Mouse (Mus musculus) midbrain, postnatal 0 days (tissue): Measurements from ENCODE around the gene Gna15. TPM values are rescaled to one million over a fixed set of nuclear protein-coding genes. Genes with fewer than 3 reads are reported as not detected.

Experiments
- ATAC-seq: fragments of 200-750 bp; cut with Nextera tagmentation; 2 replicates; pipeline ENCODE4 v1.8.0; 2017; ENCODE audit warnings: moderate number of reproducible peaks, mild to moderate bottlenecking, moderate TSS enrichment, moderate library complexity; ENCODE audit not compliant: low FRiP score
- DNase-seq: peaks from one replicate; pipeline ENCODE4 v3.0.0-alpha.2; 2015; ENCODE audit warnings: low spot score
- H3K27ac ChIP-seq: fragments of 300-500 bp; sonication (generic); 2 replicates; pipeline ENCODE4 v1.5.1; 2014; ENCODE audit warnings: low read depth, mild to moderate bottlenecking, low read length, mixed read lengths
- H3K27me3 ChIP-seq: fragments of 300-500 bp; sonication (generic); 2 replicates; pipeline ENCODE4 v1.6.1; 2014; ENCODE audit warnings: low read length, control low read depth, mixed read lengths; ENCODE audit not compliant: insufficient read depth
- H3K36me3 ChIP-seq: fragments of 300-500 bp; sonication (generic); 2 replicates; pipeline ENCODE4 v1.6.1; 2014; ENCODE audit warnings: low read length, control low read depth, mixed read lengths; ENCODE audit not compliant: insufficient read depth
- H3K4me1 ChIP-seq: fragments of 300-500 bp; sonication (generic); 2 replicates; pipeline ENCODE4 v1.6.1; 2014; ENCODE audit warnings: mild to moderate bottlenecking, control low read depth, antibody characterized with exemption, low read length, mixed read lengths; ENCODE audit not compliant: insufficient read depth
- H3K4me2 ChIP-seq: fragments of 300-500 bp; sonication (generic); 2 replicates; pipeline ENCODE4 v1.6.1; 2014; ENCODE audit warnings: low read depth, mild to moderate bottlenecking, low read length, mixed read lengths; ENCODE audit not compliant: poor library complexity, severe bottlenecking
- H3K4me3 ChIP-seq: fragments of 300-500 bp; sonication (generic); 2 replicates; pipeline ENCODE4 v1.5.1; 2014; ENCODE audit warnings: low read depth, mild to moderate bottlenecking, low read length, moderate library complexity
- H3K9ac ChIP-seq: fragments of 300-500 bp; sonication (generic); replicated peaks from 2 replicates; pipeline ENCODE4 v1.6.1; 2014; ENCODE audit warnings: mild to moderate bottlenecking, low read length, moderate library complexity, mixed read lengths; ENCODE audit not compliant: poor library complexity, severe bottlenecking
- H3K9me3 ChIP-seq: fragments of 300-500 bp; sonication (generic); 2 replicates; pipeline ENCODE4 v1.6.1; 2016; ENCODE audit warnings: low read length, control low read depth
- CTCF ChIP-seq: IDR thresholded peaks from 2 replicates; pipeline ENCODE4 v1.5.1; 2016; ENCODE audit warnings: antibody characterized with exemption, mild to moderate bottlenecking
- WGBS: fragments of 180-500 bp; shearing (Covaris S2); extraction: QIAGEN DNeasy Blood & Tissue Kit; methylation state at CpG from one replicate; pipeline ENCODE4 v1.1.7; 2014; 5-methylcytosine and 5-hydroxymethylcytosine counted together
- polyA plus RNA-seq: library from polyadenylated mRNA; unstranded; fragments of >200 nt; fragmentation: Nextera tagmentation; extraction: Ambion mirVana; gene quantifications from 2 replicates; pipeline ENCODE4 v1.2.1, GENCODE M21; 2015
- total RNA-seq: library from RNA; depleted of rRNA; stranded (reverse); fragments of >200 nt; gene quantifications from 2 replicates; pipeline ENCODE4 v1.2.3, GENCODE M21; 2014

The Gna15 gene
- total and polyA plus RNA-seq, 2 experiments from 2014 or later, result 1.2 to 2.1 TPM

DNA sequence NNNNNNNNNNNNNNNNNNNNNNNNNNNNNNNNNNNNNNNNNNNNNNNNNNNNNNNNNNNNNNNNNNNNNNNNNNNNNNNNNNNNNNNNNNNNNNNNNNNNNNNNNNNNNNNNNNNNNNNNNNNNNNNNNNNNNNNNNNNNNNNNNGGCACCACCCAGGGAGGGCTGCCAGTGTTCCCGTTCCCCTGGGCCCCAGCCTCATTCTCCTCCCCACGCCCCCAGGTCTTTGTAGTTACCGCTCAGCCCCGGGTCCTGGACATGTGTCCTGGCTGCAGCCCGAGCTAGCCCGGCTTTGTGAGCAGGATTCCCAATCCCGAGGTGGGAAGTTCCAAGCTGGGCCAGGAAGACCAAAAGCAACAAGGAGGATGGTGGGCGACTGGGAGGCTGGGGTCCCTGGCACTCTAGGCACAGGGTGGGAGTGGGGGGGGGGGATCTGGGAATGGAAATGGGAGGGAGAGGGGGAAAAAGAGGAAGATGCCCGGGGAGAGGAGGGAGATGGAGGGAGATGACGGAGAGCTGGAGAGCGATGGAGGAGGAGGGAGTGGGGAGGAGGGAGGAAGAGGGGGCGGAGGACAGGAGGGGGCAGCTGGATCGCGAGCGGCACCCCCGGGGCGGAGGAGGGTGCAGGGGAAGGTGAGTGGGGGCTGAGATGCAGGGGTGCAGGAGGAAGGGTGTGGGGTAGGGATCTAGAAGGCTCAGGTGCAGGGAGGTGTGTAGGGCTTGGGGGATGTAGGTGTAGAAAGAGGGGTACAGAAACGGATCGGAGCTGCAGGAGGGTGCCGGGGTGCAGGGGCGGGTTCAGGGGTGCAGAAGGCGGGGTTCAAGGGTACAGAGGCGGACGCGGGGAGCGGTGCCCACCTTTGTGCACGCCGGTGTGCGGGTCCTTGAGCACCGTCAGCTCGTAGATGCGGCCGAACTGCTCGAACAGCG, 42.2 kb downstream of the Gna15 start:
- H3K4me1 ChIP-seq, result peaks cover 24% of the 10 kb centered on the region

DNA sequence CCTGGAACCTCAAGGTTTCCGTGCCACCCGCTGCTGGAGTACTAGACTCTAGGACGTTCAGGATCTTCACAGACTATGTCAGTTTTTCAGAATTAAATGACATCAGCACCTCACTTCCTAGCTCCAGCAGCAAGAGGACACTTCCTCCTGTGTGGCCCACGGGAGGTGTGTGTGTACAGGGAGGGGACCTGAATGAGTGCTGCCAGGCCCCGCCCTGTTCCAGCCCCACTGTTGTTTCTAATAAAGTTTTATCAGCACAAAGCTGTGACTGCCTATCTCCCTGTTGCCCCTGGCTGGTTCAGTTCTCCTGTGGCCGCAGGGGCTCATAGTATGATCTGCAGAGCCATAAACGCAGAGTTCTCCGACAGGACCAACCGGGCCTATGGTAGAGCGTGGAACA, 49.6 kb downstream of the Gna15 start:
- H3K9ac ChIP-seq, result no peak overlapping the region
- peaks cover 16% of the 10 kb centered on the region; the same call in 1 of the 2 replicates for H3K36me3 ChIP-seq
- no peaks in the 10 kb centered on the region for H3K27me3 ChIP-seq
- H3K27ac ChIP-seq, result no peak overlapping the region
- H3K4me1 ChIP-seq, result 0 out of 2 replicates have a peak, but pooled peaks cover 5% of the 10 kb centered on the region
- WGBS, result 85% methylated on average over 10 of the region's 10 CpGs
- DNase-seq (no peak), ATAC-seq (no peak)
- no peaks in the 10 kb centered on the region for H3K9me3 ChIP-seq
- H3K4me2 ChIP-seq, result peak overlapping the region; percentile 92; the same call in 1 of the 2 replicates
- TF ChIP-seq CTCF, result no peak
- H3K4me3 ChIP-seq, result no peak overlapping the region

More for the DNA sequence above, 42.2 kb downstream of the Gna15 start:
- Histone ChIP-seq H3K4me2 (peak overlapping the region; percentile 73), H3K9ac (peak overlapping the region; percentile 91), H3K36me3 (peaks cover 5% of the 10 kb centered on the region; the same call in 1 of the 2 replicates), H3K4me3 (peak overlapping the region; percentile 73), H3K27ac (peak overlapping the region; percentile 91), H3K27me3 (no peaks in the 10 kb centered on the region), H3K9me3 (no peaks in the 10 kb centered on the region)
- 2% methylated on average over 30 of the region's 35 CpGs for WGBS
- ATAC-seq, result peak; percentile 21; the same call in 1 of the 2 replicates
- peak; percentile 29 for DNase-seq
- no peak for TF ChIP-seq CTCF

DNA sequence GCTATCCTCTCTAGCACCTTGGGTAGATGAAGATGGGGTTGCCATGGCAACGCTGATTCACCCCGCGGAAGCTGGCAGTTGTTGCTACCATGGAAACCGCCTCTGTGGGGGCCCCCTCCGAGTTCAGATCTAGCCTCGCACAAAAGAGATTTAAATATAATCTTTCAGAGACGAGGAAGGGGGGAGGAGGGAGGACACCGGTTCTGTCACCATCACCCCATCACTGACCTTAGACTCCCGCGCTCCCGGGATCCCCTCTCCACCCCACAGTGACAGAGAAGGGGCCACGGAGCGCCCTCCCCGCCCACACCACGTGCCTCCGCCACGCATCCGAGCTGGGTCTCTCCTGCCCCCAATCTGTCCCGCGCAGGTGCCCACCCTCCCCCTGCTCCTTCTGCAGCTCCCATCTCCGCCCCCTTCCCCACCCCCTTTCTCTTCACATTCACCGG, 51.0 kb downstream of the Gna15 start:
- H3K4me1 ChIP-seq, result 0 out of 2 replicates have a peak, but pooled peaks cover 5% of the 10 kb centered on the region
- peak overlapping the region; percentile 85 for H3K27ac ChIP-seq
- no peak for TF ChIP-seq CTCF
- WGBS, result under 1% methylated on average over 21 of the region's 22 CpGs
- DNase-seq (peak; percentile 96), ATAC-seq (peak; percentile 76)
- peak overlapping the region; percentile 92 for H3K4me2 ChIP-seq
- H3K4me3 ChIP-seq, result peak overlapping the region; percentile 46
- H3K27me3 ChIP-seq, result no peaks in the 10 kb centered on the region
- H3K9ac ChIP-seq, result peak overlapping the region; percentile 72
- peaks cover 30% of the 10 kb centered on the region for H3K36me3 ChIP-seq
- H3K9me3 ChIP-seq, result no peaks in the 10 kb centered on the region

DNA sequence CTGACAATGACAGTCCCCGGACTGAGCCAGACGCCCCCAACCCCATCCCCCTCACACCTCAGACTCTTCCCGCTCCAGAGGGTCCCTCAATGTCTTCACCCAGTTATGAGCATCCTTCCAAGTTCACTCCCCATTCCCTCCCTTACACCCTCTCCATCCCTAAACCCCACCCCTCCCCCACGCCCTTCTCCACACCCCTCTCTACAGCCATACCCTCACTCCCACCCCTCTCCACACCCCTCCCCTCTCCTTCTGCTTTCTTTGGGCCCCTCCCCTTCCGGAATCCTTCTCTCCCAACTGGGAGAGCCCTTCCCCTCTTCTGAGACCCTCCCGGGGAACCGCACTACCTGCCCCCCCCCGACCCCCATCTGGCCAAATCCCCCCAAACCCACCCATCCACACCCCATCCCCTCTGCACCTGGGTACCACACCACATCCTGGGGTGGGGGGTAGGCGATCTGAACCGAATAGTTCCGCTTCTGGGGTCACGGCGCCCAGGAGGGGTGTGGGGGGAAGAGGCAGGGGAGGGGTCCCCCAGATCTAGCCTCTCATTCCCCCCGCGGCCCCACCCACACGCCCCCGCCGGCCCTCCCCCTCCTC, 51.5 kb downstream of the Gna15 start:
- H3K27me3 ChIP-seq, result no peaks in the 10 kb centered on the region
- peak overlapping the region; percentile 92 for H3K4me2 ChIP-seq
- ATAC-seq (peak; percentile 21; the same call in 1 of the 2 replicates), DNase-seq (no peak)
- H3K9me3 ChIP-seq, result no peaks in the 10 kb centered on the region
- H3K4me1 ChIP-seq, result 0 out of 2 replicates have a peak, but pooled peaks cover 5% of the 10 kb centered on the region
- H3K4me3 ChIP-seq, result peak overlapping the region; percentile 46
- H3K36me3 ChIP-seq, result peaks cover 35% of the 10 kb centered on the region
- TF ChIP-seq CTCF, result no peak
- H3K27ac ChIP-seq, result peak overlapping the region; percentile 85
- H3K9ac ChIP-seq, result peak overlapping the region; percentile 72
- 5% methylated on average over 14 of the region's 18 CpGs for WGBS

DNA sequence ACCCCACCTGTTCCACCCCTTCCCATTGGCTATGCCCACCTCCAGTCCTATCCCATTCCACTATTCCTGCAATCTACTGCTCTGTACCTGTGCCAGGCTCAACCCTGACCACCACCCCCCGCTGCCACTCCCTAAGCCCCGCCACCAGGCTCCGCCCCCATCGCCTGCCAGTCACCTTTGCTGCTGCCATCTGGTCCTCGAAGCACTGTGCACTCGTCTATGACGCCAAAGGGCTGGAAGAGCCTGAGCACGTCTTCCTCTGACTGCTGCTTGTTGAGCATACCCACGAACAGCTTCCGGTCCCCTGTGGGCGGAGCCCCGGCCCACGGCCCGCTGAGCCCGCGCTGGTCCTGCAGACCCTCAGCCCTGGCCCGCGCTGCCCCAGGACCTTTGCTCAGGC, 53.6 kb downstream of the Gna15 start:
- Histone ChIP-seq H3K9me3 (no peaks in the 10 kb centered on the region), H3K27me3 (no peaks in the 10 kb centered on the region), H3K4me2 (no peak overlapping the region), H3K9ac (no peak overlapping the region), H3K27ac (no peak overlapping the region), H3K36me3 (peaks cover 38% of the 10 kb centered on the region), H3K4me3 (no peak overlapping the region), H3K4me1 (0 out of 2 replicates have a peak, but pooled peaks cover 5% of the 10 kb centered on the region)
- ATAC-seq, result no peak
- 64% methylated on average over 18 of the region's 18 CpGs for WGBS
- no peak for DNase-seq
- no peak for TF ChIP-seq CTCF
